Mouse (Mus musculus): ENCODE measurements at regions not wholly inside any gene's neighbourhood (a gene's known extent, or its start where the extent isn't known, plus 50 kb on each side); places are given as distances from the start of the nearest gene placed in this dataset.

DNA sequence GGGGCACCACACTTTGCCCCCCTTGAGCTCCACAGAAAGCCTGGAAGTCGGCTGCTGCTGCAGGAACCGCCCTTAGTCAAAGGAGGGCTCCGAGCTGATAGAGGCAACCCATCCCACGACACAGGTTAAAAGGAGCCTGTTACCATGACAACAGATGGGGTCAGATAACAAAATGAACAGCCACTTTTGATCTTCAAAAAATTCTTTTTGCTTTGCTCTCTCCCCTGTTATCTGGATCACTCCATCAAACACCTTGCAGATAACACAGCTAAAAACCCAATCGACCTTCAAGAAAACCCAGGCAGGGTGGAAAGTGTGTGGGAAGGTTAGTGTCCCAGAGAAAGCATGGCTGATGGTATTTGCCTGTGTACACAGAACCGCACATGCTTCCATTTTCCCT, 52.1 kb upstream of the Irx2 start:
- H3K27ac ChIP-seq, result no peak overlapping the region
- H3K4me2 ChIP-seq, result no peak overlapping the region
- no peaks in the 10 kb centered on the region for H3K27me3 ChIP-seq
- peaks cover 6% of the 10 kb centered on the region; the same call in 1 of the 2 replicates for H3K4me1 ChIP-seq
- no peak overlapping the region for H3K4me3 ChIP-seq
- ATAC-seq (ENCODE audit: insufficient number of reproducible peaks, insufficient read depth, low FRiP score, low TSS enrichment, low read depth), result no peak
- WGBS, result 28% methylated on average over 6 of the region's 6 CpGs
- H3K9me3 ChIP-seq, result peaks cover 7% of the 10 kb centered on the region
- no peak overlapping the region for H3K9ac ChIP-seq
- no peaks in the 10 kb centered on the region for H3K36me3 ChIP-seq

DNA sequence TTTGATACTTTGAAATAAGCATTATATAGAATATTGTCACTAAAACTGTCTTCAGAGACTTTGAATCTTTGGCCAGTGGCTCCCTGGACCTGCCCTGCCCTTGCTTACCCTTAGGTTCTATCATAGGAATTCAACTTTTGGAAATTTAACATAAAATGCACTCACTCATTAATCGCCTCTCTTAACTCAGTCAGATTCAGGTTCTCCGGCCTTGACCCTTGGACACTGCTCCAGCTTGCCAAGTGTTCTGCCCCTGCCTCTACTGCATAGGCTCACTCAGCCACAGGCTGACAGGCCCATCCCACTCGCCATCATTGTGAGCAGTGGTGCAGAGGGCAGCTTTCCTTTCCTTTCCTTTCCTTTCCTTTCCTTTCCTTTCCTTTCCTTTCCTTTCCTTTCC, 50.2 kb upstream of the Irx2 start:
- Histone ChIP-seq H3K27ac (no peak overlapping the region), H3K9me3 (peaks cover 7% of the 10 kb centered on the region), H3K27me3 (no peaks in the 10 kb centered on the region), H3K4me1 (no peaks in the 10 kb centered on the region), H3K36me3 (no peaks in the 10 kb centered on the region), H3K9ac (no peak overlapping the region), H3K4me3 (no peak overlapping the region), H3K4me2 (no peak overlapping the region)
- WGBS, result 80% methylated on average over 3 of the region's 3 CpGs
- no peak for ATAC-seq (ENCODE audit: insufficient number of reproducible peaks, insufficient read depth, low FRiP score, low TSS enrichment, low read depth)
